Mouse (Mus musculus) lung, postnatal 0 days (tissue): Measurements from ENCODE around the gene Rab8b. TPM values are rescaled to one million over a fixed set of nuclear protein-coding genes. Genes with fewer than 3 reads are reported as not detected.
A peak's percentile ranks its signal among the peaks of the same experiment; 100 is the strongest.

Source experiments
- ATAC-seq: fragments of 200-750 bp; cut with Nextera tagmentation; 2 replicates; pipeline ENCODE4 v1.8.0; 2017; ENCODE audit warnings: moderate library complexity
- DNase-seq: peaks from one replicate; pipeline ENCODE4 v3.0.0-alpha.2; 2016; ENCODE audit warnings: low spot score
- H3K27ac ChIP-seq: fragments of 300-500 bp; sonication (generic); 2 replicates; pipeline ENCODE4 v1.5.1; 2014; ENCODE audit warnings: antibody characterized with exemption, mild to moderate bottlenecking, low read length, mixed read lengths
- H3K27me3 ChIP-seq: fragments of 300-500 bp; sonication (generic); replicated peaks from 2 replicates; pipeline ENCODE4 v1.6.1; 2014; ENCODE audit warnings: low read length, mixed read lengths; ENCODE audit not compliant: insufficient read depth
- H3K36me3 ChIP-seq: fragments of 300-500 bp; sonication (generic); 2 replicates; pipeline ENCODE4 v1.6.1; 2014; ENCODE audit warnings: low read length, mixed read lengths; ENCODE audit not compliant: insufficient read depth
- H3K4me1 ChIP-seq: fragments of 300-500 bp; sonication (generic); 2 replicates; pipeline ENCODE4 v1.6.1; 2014; ENCODE audit warnings: antibody characterized with exemption, low read depth, low read length, mixed read lengths; ENCODE audit not compliant: insufficient read depth
- H3K4me2 ChIP-seq: fragments of 300-500 bp; sonication (generic); replicated peaks from 2 replicates; pipeline ENCODE4 v1.6.1; 2014; ENCODE audit warnings: low read depth, mild to moderate bottlenecking, low read length, moderate library complexity, mixed read lengths
- H3K4me3 ChIP-seq: fragments of 300-500 bp; sonication (generic); 2 replicates; pipeline ENCODE4 v1.5.1; 2014; ENCODE audit warnings: low read depth, low read length
- H3K9ac ChIP-seq: fragments of 300-500 bp; sonication (generic); replicated peaks from 2 replicates; pipeline ENCODE4 v1.6.1; 2014; ENCODE audit warnings: low read depth, mild to moderate bottlenecking
- H3K9me3 ChIP-seq: fragments of 300-500 bp; sonication (generic); 2 replicates; pipeline ENCODE4 v1.6.1; 2016; ENCODE audit warnings: low read length, mixed read lengths
- CTCF ChIP-seq: IDR thresholded peaks from 2 replicates; pipeline ENCODE4 v1.5.1; 2016; ENCODE audit warnings: antibody characterized with exemption, mild to moderate bottlenecking
- EP300 ChIP-seq: IDR thresholded peaks from 2 replicates; pipeline ENCODE4 v1.6.1; 2016; ENCODE audit warnings: antibody characterized with exemption, mild to moderate bottlenecking, control low read depth
- WGBS: fragments of 180-500 bp; shearing (Covaris S2); extraction: QIAGEN DNeasy Blood & Tissue Kit; methylation state at CpG from one replicate; pipeline ENCODE4 v1.1.7; 2014; 5-methylcytosine and 5-hydroxymethylcytosine counted together
- polyA plus RNA-seq: library from polyadenylated mRNA; unstranded; fragments of >200 nt; fragmentation: Nextera tagmentation; extraction: Ambion mirVana; gene quantifications from 2 replicates; pipeline ENCODE4 v1.2.1, GENCODE M21; 2015

Gene Rab8b
- polyA plus RNA-seq, 1 experiment from 2014 or later, result 15.6 TPM

DNA sequence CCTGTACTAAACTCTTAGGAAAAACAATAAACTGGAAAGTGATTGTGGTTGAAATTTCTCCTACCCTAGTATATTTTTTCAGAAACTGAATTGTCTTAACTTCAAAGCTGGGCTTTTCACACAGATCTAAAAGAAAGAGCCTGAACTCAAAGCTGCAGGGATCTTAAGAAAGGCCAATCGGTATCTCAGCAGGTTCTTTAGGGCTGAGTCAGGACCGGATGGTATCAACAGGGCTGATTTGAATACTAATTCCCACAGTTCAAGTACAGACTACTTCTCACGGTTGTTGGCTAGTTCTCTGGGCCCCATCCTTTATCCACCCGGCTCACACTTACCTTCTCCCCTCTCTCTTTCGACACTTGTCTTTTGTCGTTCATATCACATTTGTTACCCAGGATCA, 66.9 kb downstream of the Rab8b start:
- ATAC-seq, result no peak

DNA sequence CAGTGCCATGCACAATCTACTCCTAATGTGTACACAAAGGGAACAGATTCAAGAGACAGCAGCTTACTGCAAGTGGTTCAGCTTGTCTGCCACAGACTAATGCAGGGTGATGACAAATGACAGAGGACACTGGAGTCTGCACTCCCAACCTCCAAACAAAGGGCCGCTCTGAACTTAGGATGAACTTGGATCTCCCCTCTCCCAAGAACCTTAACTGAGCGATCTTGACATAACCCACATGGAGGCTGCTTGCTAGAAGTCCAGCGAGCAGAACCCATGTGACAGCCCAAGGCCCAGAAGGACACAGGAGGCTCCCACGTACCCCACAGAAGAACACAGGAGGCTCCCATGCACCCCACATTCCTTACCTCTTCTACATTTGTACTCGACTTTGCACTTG, 68.5 kb downstream of the Rab8b start:
- Histone ChIP-seq H3K27me3 (no peaks in the 10 kb centered on the region), H3K36me3 (peaks cover 9% of the 10 kb centered on the region; the same call in 1 of the 2 replicates), H3K4me2 (no peak overlapping the region), H3K9ac (no peak overlapping the region), H3K9me3 (no peaks in the 10 kb centered on the region), H3K27ac (no peak overlapping the region), H3K4me1 (no peaks in the 10 kb centered on the region), H3K4me3 (no peak overlapping the region)
- DNase-seq (peak; percentile 35), ATAC-seq (peak; percentile 58)
- no peak for TF ChIP-seq CTCF
- no peak for TF ChIP-seq EP300
- WGBS, result 37% methylated on average over 5 of the region's 5 CpGs

More for the DNA sequence above, 66.9 kb downstream of the Rab8b start:
- TF ChIP-seq EP300 (no peak), CTCF (no peak)
- Histone ChIP-seq H3K9ac (no peak overlapping the region), H3K4me3 (no peak overlapping the region), H3K27ac (no peak overlapping the region), H3K27me3 (no peaks in the 10 kb centered on the region), H3K4me2 (no peak overlapping the region), H3K9me3 (no peaks in the 10 kb centered on the region), H3K36me3 (no peaks in the 10 kb centered on the region), H3K4me1 (no peaks in the 10 kb centered on the region)
- no peak for DNase-seq
- 61% methylated on average over 6 of the region's 6 CpGs for WGBS

DNA sequence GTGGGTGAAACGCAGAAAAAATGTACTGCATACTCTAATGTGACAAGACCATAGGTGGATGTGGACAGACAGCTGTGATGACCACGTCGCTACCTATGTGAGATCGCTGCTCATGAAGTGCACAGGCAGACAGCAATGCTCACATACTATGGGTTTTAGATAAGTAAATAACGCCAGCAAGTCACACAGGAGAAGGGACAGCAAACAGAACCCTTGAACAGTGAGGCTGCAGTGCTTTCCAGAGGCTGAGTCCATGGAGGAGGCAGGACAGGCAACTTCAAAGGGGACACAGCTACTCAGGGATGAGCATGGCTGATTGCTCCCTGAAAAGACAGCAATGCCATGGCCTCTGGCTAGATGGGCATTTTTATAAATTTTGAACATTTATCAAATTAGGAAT, 72.7 kb downstream of the Rab8b start:
- Histone ChIP-seq H3K36me3 (peaks cover 9% of the 10 kb centered on the region; the same call in 1 of the 2 replicates), H3K4me2 (no peak overlapping the region), H3K4me3 (no peak overlapping the region), H3K27ac (no peak overlapping the region), H3K9ac (no peak overlapping the region), H3K4me1 (no peaks in the 10 kb centered on the region), H3K9me3 (no peaks in the 10 kb centered on the region), H3K27me3 (no peaks in the 10 kb centered on the region)
- DNase-seq (no peak), ATAC-seq (no peak)
- 91% methylated on average over 5 of the region's 5 CpGs for WGBS
- no peak for TF ChIP-seq CTCF

DNA sequence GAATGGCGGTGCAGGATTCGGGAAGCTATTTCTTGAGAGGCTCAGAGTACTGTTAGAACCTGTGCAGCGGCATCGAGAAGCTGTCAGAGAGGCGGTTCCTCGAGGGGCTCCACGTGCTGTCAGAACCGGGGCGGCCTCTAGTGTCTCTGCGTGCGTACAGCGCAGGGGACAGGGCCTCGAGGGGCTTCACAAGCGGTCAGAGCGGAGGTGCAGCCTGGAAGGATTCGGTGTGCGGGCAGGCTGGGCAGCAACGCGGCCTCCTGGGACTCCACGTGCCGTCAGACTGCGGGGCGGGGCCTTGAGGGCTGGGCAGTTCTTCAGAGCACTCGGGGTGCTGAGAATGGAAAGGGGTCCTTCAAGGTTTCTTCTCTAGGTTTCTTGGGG, 84.4 kb downstream of the Rab8b start:
- Histone ChIP-seq H3K4me3 (peak overlapping the region; percentile 38), H3K36me3 (no peaks in the 10 kb centered on the region), H3K27ac (peak overlapping the region; percentile 54), H3K4me1 (peaks cover 9% of the 10 kb centered on the region; the same call in 1 of the 2 replicates), H3K9ac (peak overlapping the region; percentile 23; the same call in 1 of the 2 replicates), H3K4me2 (peak overlapping the region; percentile 93), H3K9me3 (no peaks in the 10 kb centered on the region), H3K27me3 (no peaks in the 10 kb centered on the region)
- 0% methylated on average over 24 of the region's 24 CpGs for WGBS
- TF ChIP-seq CTCF (peak; percentile 50), EP300 (0 out of 2 replicates have a peak, but pooled peaks have one; percentile 6)
- DNase-seq, result no peak
- peak; percentile 50 for ATAC-seq

DNA sequence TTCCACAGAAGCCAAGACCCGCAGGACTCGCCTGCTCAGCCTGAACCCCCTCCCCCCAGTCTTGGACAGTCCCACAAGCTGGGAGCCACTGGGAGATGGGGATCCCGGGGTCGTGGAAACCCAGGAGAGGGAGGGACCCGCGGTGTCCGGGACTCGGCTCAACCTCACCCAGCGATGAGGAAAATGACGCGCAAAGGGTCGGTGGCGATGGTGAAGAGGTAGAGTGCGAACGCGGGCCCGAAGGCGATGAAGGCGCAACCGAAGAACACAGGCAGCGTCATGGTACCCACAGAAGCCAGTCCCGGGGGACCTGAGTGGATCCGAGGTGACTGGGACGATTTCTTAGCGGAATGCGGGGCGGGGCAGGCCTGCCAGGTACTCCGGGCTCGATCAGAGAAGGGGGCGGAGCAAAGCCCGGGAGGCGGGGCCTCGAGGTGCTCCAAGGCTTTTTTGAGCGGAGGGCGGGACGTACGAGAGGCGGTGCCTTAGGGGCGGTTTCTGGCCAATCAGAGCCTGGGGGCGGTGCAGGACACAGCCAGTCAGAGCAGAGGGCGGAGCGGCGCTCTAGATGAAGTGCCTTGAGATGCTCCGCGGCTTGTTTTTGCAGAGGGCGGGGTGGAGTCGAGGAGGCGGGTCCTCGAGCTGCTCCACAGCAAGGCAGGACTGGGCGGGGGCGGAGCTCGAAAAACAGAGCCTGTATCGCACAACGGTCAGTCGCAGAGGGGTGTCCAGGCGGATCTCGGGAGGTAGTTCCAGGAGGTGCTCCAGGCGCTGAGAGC, 85.0 kb downstream of the Rab8b start, which contains the start of gene Aph1c:
TSS of gene Aph1c (minus strand) at position 409 of the 779 bp plus-strand sequence.
- Histone ChIP-seq H3K9me3 (no peaks in the 10 kb centered on the region), H3K27ac (peak within 1 kb of the TSS; percentile 54), H3K4me3 (peak within 1 kb of the TSS; percentile 71), H3K4me1 (peaks cover 9% of the 10 kb centered on the region; the same call in 1 of the 2 replicates), H3K27me3 (no peaks in the 10 kb centered on the region), H3K9ac (peak within 1 kb of the TSS; percentile 53), H3K4me2 (peak within 1 kb of the TSS; percentile 93), H3K36me3 (no peaks in the 10 kb centered on the region)
- ATAC-seq (peak; percentile 99), DNase-seq (peak; percentile 100)
- under 1% methylated on average over 55 of the region's 58 CpGs for WGBS
- TF ChIP-seq EP300, result peak; percentile 66; the same call in 1 of the 2 replicates
- no peak for TF ChIP-seq CTCF

DNA sequence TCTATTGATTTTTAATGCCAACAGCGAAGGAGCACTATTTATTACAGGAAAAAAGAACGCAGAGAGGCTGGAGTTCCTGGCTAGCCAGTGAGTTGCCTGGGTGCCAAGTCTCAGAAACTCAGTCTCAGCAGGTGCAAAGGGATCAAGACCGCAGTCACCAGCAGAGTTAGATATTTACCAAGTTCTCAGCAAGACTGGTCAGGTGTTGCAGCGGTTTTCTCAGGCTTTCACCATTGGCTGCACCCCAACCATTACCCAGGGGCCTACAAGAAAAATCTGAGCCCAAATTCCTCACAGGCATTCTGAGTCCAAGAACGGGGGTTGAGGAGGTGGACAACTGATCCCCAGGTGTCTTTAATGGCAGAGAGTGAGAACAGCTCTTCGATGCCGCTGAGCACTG, 85.6 kb downstream of the Rab8b start:
- WGBS, result 19% methylated on average over 7 of the region's 7 CpGs
- Histone ChIP-seq H3K27me3 (no peaks in the 10 kb centered on the region), H3K9me3 (no peaks in the 10 kb centered on the region), H3K9ac (peak overlapping the region; percentile 53), H3K4me3 (peak overlapping the region; percentile 71), H3K27ac (no peak overlapping the region; the same call in 1 of the 2 replicates), H3K36me3 (no peaks in the 10 kb centered on the region), H3K4me1 (peaks cover 9% of the 10 kb centered on the region; the same call in 1 of the 2 replicates), H3K4me2 (peak overlapping the region; percentile 93)
- peak; percentile 42 for DNase-seq
- no peak for ATAC-seq
- TF ChIP-seq CTCF (no peak), EP300 (no peak)
